Mouse (Mus musculus): ENCODE data around the gene Aqp6.

GRCm38 (mm10) chr15:99614273-99614672 is 13.1 kb downstream of the Aqp6 start:
- TF ChIP-seq CTCF (IDR thresholded peaks at IDR 0.05; ENCODE audit: low read depth, low read length): no peak
- TF ChIP-seq TAL1 (conservative IDR thresholded peaks at IDR 0.05; ENCODE audit: low read depth, low read length): no peak

All from G1E (cell line).